Mouse (Mus musculus) bone marrow macrophage, adult 2 months (primary cell): ENCODE results near the gene AA467197.

Experiments
- CTCF ChIP-seq: IDR thresholded peaks from 2 replicates; pipeline ENCODE4 v1.5.1; 2012; ENCODE audit warnings: low read depth, mild to moderate bottlenecking, low read length, moderate library complexity
- POLR2A ChIP-seq: IDR thresholded peaks from 2 replicates; pipeline ENCODE4 v1.6.1; 2012; ENCODE audit warnings: mild to moderate bottlenecking, low read depth, low read length, borderline replicate concordance

GRCm38 (mm10) chr2:122636686-122637085 is at the start of gene AA467197:
- TF ChIP-seq POLR2A (no peak), CTCF (no peak)
